Mouse (Mus musculus): Measurements from ENCODE around the gene Dop1b. TPM values are rescaled to one million over a fixed set of nuclear protein-coding genes. Genes with fewer than 3 reads are reported as not detected.

Gene Dop1b
- total RNA-seq, 2 experiments from 2014 or later = 16.4 to 16.7 TPM

- no peak for DNase-seq
These were observed 1.3 kb downstream of the Dop1b start for GRCm38 (mm10) chr16:93712966-93713365.

- no peak for DNase-seq
These were observed 2.7 kb downstream of the Dop1b start for GRCm38 (mm10) chr16:93714426-93714825.

GRCm38 (mm10) chr16:93715826-93716225, 4.1 kb downstream of the Dop1b start:
- DNase-seq = no peak

GRCm38 (mm10) chr16:93717299-93717703, 5.6 kb downstream of the Dop1b start:
- peak; percentile 45 to 76 for DNase-seq

GRCm38 (mm10) chr16:93721771-93722170, 10.1 kb downstream of the Dop1b start:
- no peak for DNase-seq

GRCm38 (mm10) chr16:93722476-93722875, 10.8 kb downstream of the Dop1b start:
- DNase-seq = no peak

- no peak for DNase-seq
These were observed 13.9 kb downstream of the Dop1b start for GRCm38 (mm10) chr16:93725417-93726144.

- DNase-seq = no peak
These were observed 14.5 kb downstream of the Dop1b start for GRCm38 (mm10) chr16:93726186-93726585.

- no peak for DNase-seq
These were observed 17.0 kb downstream of the Dop1b start for GRCm38 (mm10) chr16:93728676-93729075.

GRCm38 (mm10) chr16:93729801-93730721, 18.4 kb downstream of the Dop1b start:
- DNase-seq = no peak

GRCm38 (mm10) chr16:93731310-93731709, 19.6 kb downstream of the Dop1b start:
- DNase-seq = no peak

GRCm38 (mm10) chr16:93732875-93733569, 21.3 kb downstream of the Dop1b start:
- DNase-seq = no peak

- DNase-seq = no peak
These were observed 27.5 kb downstream of the Dop1b start for GRCm38 (mm10) chr16:93739251-93739650.

GRCm38 (mm10) chr16:93742903-93743302, 31.2 kb downstream of the Dop1b start:
- DNase-seq = no peak

GRCm38 (mm10) chr16:93744049-93744490, 32.4 kb downstream of the Dop1b start:
- no peak for DNase-seq

- no peak for DNase-seq
These were observed 33.2 kb downstream of the Dop1b start for GRCm38 (mm10) chr16:93744804-93745340.

GRCm38 (mm10) chr16:93746397-93746796, 34.7 kb downstream of the Dop1b start:
- DNase-seq = peak; percentile 49 to 59

GRCm38 (mm10) chr16:93746957-93747356, 35.3 kb downstream of the Dop1b start:
- peak; percentile 11 to 54 for DNase-seq

- no peak for DNase-seq
These were observed 35.7 kb downstream of the Dop1b start for GRCm38 (mm10) chr16:93747421-93747820.

- no peak for DNase-seq
These were observed 37.6 kb downstream of the Dop1b start for GRCm38 (mm10) chr16:93749147-93749910.

- no peak for DNase-seq
These were observed 38.8 kb downstream of the Dop1b start for GRCm38 (mm10) chr16:93750464-93750863.

Measured in adrenal gland, postnatal 36 days (tissue).